Mouse (Mus musculus) lung, adult 2 months (tissue): ENCODE results near the gene Asb14.
"Not testable (repeated sequence)": the region's sequence is repeated elsewhere in the genome, so short reads cannot be mapped to it uniquely, and the experiment has no call there.

Experiments
- CTCF ChIP-seq: fragments of 200-500 bp; IDR thresholded peaks from 2 replicates; pipeline ENCODE4 v1.5.1; 2011; ENCODE audit warnings: mild to moderate bottlenecking, low read length, control low read depth; ENCODE audit not compliant: insufficient read depth
- POLR2A ChIP-seq: fragments of 200-500 bp; IDR thresholded peaks from 2 replicates; pipeline ENCODE4 v1.6.1; 2011; ENCODE audit warnings: low read depth, mild to moderate bottlenecking, control low read depth, low read length, borderline replicate concordance; ENCODE audit errors: extremely low read depth

DNA sequence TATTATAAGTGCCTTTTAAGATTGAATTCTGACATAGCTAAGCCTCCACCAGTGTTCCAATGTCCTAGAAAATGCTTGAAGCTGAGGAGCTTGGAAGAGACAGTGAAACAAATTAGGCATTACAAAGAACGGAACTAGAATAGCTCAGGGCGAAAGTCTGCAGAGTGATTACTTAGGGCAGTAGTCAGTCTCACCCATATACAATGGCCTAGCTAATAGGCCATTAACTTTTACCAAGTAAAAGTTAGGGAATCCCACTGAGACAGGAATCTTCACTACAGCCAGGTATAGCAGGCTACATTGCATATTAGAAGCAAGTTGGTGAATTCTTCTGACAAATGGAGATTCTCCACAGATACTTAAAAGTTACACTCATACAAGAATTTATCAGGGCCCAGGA, 61.8 kb downstream of the Asb14 start:
- TF ChIP-seq POLR2A, CTCF: not testable (repeated sequence)
